Mouse (Mus musculus) E14TG2a.4 (cell line): ENCODE data around the gene Strn4.

Source experiments
- CTCF ChIP-seq: conservative IDR thresholded peaks from 2 replicates; pipeline ENCODE4 v1.5.1; 2014; ENCODE audit warnings: low read length
- POU5F1 ChIP-seq: IDR thresholded peaks from 2 replicates; pipeline ENCODE4 v1.6.1; 2014; ENCODE audit warnings: low read length, borderline replicate concordance

DNA sequence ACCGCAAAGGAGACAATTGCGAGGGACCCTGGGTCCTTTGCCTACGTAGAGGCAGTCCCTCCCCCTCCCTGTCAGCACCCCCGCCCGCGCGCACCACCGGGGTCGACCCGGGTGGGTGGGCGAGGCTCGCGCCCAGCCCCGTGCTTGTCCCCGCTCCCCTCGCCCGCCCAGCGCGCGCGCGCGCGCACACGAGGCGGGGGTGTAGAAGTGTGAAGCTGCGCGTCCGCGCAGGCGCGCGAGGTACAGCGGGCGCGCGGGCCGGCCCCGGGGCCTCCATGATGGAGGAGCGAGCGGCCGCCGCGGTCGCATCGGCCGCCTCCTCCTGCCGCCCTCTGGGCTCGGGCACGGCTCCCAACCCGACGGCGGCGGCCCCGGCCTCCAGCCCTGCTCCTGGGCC, 387 bp downstream of the Strn4 start:
- no peak for TF ChIP-seq CTCF
- TF ChIP-seq POU5F1 = no peak
